Mouse (Mus musculus) midbrain, embryonic 16.5 days (tissue): Measurements from ENCODE around the gene AC109138.7. TPM values are rescaled to one million over a fixed set of nuclear protein-coding genes. Genes with fewer than 3 reads are reported as not detected.

ENCODE experiments used
- microRNA-seq: library from miRNA; unstranded; fragments of <30 nt; microRNA quantifications from one replicate; pipeline ENCODE4, GENCODE M21; 2017
- polyA plus RNA-seq: library from polyadenylated mRNA; unstranded; fragments of >200 nt; fragmentation: Nextera tagmentation; extraction: Ambion mirVana; gene quantifications from 2 replicates; pipeline ENCODE4 v1.2.1, GENCODE M21; 2015

Gene AC109138.7
- polyA plus RNA-seq, 1 experiment from 2014 or later: not detected

Small RNA genes lying within 50 kb of the gene (microRNA-seq; reads per million reads assigned to microRNA genes)
- gene Gm26115 (not detected), gene Mir6985 (not detected)

Other genes starting within 250 kb of the AC109138.7 start
- gene Aldh3b2, start 242.0 kb upstream of the AC109138.7 start, polyA plus RNA-seq: 0.60 and 0.82 TPM in 2 replicates
- 1.0 and 1.8 TPM in 2 replicates for gene Acy3, start 227.8 kb upstream of the AC109138.7 start, polyA plus RNA-seq
- not detected in 2 replicates for gene Tbx10, start 221.6 kb upstream of the AC109138.7 start, polyA plus RNA-seq
- gene Nudt8, start 213.8 kb upstream of the AC109138.7 start, polyA plus RNA-seq: 24.5 and 28.8 TPM in 2 replicates
- gene Gm49405, start 213.7 kb upstream of the AC109138.7 start, polyA plus RNA-seq: 6.4 and 6.6 TPM in 2 replicates
- gene Doc2g, start 211.0 kb upstream of the AC109138.7 start, polyA plus RNA-seq: 8.1 and 9.2 TPM in 2 replicates
- gene Ndufv1, start 201.6 kb upstream of the AC109138.7 start, polyA plus RNA-seq: 234 and 247 TPM in 2 replicates
- gene Gstp1, start 176.4 kb upstream of the AC109138.7 start, polyA plus RNA-seq: 534 and 577 TPM in 2 replicates
- gene Gstp2, start 168.3 kb upstream of the AC109138.7 start, polyA plus RNA-seq: 1.3 and 5.2 TPM in 2 replicates
- gene Gstp3, start 154.8 kb upstream of the AC109138.7 start, polyA plus RNA-seq: not detected in 2 replicates
- gene Cabp2, start 132.8 kb upstream of the AC109138.7 start, polyA plus RNA-seq: 0.44 TPM in 1 of 2 replicates, not detected in the other
- 83.1 and 83.2 TPM in 2 replicates for gene Cdk2ap2, start 117.2 kb upstream of the AC109138.7 start, polyA plus RNA-seq
- 105 and 113 TPM in 2 replicates for gene Pitpnm1, start 114.4 kb upstream of the AC109138.7 start, polyA plus RNA-seq
- gene Aip, start 88.5 kb upstream of the AC109138.7 start, polyA plus RNA-seq: 92.9 and 102 TPM in 2 replicates
- gene Gpr152, start 74.6 kb upstream of the AC109138.7 start, polyA plus RNA-seq: 0.09 TPM in 1 of 2 replicates, not detected in the other
- gene Cabp4, start 70.3 kb upstream of the AC109138.7 start, polyA plus RNA-seq: 0.24 and 0.48 TPM in 2 replicates
- gene Coro1b, start 65.7 kb upstream of the AC109138.7 start, polyA plus RNA-seq: 102 and 119 TPM in 2 replicates
- gene Ptprcap, start 60.8 kb upstream of the AC109138.7 start, polyA plus RNA-seq: 0.28 TPM in 1 of 2 replicates, not detected in the other
- 52.7 and 58.0 TPM in 2 replicates for gene Rps6kb2, start 51.0 kb upstream of the AC109138.7 start, polyA plus RNA-seq
- gene Carns1, start 38.9 kb upstream of the AC109138.7 start, polyA plus RNA-seq: 5.2 and 6.7 TPM in 2 replicates
- 0.58 and 0.67 TPM in 2 replicates for gene Tbc1d10c, start 23.1 kb upstream of the AC109138.7 start, polyA plus RNA-seq
- 520 and 542 TPM in 2 replicates for gene Ppp1ca, start 22.3 kb upstream of the AC109138.7 start, polyA plus RNA-seq
- 24.1 and 25.0 TPM in 2 replicates for gene Rad9a, start 12.7 kb upstream of the AC109138.7 start, polyA plus RNA-seq
- gene Clcf1, start 119 bp upstream of the AC109138.7 start, polyA plus RNA-seq: 0.40 and 0.68 TPM in 2 replicates
- gene Pold4, start 17.5 kb downstream of the AC109138.7 start, polyA plus RNA-seq: 18.5 and 19.2 TPM in 2 replicates
- 14.7 and 19.6 TPM in 2 replicates for gene Ssh3, start 54.8 kb downstream of the AC109138.7 start, polyA plus RNA-seq
- gene Ankrd13d, start 68.8 kb downstream of the AC109138.7 start, polyA plus RNA-seq: 55.6 and 65.7 TPM in 2 replicates
- gene Grk2, start 91.9 kb downstream of the AC109138.7 start, polyA plus RNA-seq: 24.8 and 26.8 TPM in 2 replicates
- 32.1 and 33.8 TPM in 2 replicates for gene Kdm2a, start 183.9 kb downstream of the AC109138.7 start, polyA plus RNA-seq
- 3.8 and 3.9 TPM in 2 replicates for gene Rhod, start 225.1 kb downstream of the AC109138.7 start, polyA plus RNA-seq